Mouse (Mus musculus) cerebellum, adult 8-10 months (tissue): ENCODE data around the gene 2310022A10Rik.
"Not testable (repeated sequence)": the region's sequence is repeated elsewhere in the genome, so short reads cannot be mapped to it uniquely, and the experiment has no call there.

ENCODE experiments used
- DNase-seq: peaks from one replicate; pipeline ENCODE4 v3.0.0; 2022

Gene 2310022A10Rik

DNA sequence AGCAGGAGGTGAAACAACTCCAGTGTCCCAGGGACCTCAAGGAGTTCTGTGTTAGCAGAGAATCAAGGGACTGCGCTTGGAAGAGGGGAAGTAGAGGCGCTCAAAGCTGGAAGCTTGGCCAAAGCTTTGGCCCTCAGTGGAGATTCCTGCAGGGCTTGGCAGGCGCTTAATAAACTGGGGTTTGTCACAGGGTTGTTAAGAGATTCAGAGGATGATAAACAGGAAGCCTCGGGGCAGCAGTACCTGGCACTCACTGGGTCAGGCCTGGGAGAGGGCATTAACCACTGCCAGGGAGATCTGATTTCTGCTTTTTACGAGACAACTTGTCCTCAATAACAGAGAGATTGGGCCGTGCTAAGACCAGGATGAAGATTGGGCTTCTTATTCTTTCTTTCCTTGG is 68.0 kb downstream of the 2310022A10Rik start:
- peak; percentile 45 for DNase-seq

DNA sequence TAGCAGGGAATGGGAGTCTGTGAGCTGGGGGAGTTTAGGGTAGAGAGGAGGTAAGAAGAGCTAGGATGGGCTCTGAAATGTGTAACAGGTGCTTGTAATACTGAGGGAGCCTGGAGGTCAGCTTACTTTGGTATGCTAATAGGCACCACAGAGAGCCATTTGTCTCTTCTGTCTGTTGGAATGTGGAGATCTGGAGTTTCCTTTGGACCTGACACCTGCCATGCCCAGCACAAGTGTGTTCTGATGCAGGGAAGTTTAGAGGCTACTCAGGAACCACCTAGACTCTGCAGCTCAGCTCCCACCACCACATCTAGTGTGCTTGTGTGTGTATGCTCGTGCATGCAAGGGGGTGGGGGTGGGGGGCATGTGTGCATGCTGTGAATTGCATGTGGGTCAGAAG is 69.2 kb downstream of the 2310022A10Rik start:
- no peak for DNase-seq

DNA sequence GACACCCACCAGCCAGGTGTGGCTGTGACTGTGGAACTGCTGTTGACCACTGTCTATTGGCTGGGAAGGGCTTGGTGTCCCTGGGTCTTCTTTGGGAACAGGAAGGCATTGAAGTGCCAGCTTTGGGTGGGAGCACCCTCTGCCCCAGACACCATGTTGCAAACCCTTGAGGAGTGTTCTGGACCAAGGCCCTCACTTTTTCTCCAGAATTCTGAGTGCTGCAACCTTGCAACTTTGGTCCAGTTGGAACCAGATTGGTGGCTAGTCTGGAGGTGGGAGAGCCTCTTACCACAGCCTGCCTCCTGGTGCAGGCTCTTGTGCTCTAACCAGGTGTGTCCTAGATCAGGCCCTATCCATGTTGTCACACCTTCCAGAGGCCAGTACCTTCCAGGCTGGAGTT is 71.9 kb downstream of the 2310022A10Rik start:
- DNase-seq = no peak

DNA sequence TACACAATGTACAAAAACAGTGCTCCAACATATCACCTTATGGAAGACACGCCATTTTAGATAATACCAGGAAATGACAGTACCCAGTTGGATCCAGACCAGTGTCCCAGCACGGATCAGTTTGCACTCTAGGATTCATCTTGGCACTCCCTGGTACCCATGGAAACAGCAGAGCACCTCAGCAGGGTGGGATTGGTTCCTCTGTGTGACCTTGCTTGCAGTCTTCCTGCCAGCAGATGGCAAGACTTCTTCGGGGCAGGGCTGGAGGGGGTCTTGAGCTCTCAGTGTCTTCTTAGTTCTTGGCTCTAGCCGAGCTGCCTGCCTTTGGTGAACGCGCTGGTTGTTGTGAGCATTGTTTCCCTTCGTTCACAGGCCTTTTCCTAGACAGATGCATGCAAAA is 74.7 kb downstream of the 2310022A10Rik start:
- DNase-seq = no peak

DNA sequence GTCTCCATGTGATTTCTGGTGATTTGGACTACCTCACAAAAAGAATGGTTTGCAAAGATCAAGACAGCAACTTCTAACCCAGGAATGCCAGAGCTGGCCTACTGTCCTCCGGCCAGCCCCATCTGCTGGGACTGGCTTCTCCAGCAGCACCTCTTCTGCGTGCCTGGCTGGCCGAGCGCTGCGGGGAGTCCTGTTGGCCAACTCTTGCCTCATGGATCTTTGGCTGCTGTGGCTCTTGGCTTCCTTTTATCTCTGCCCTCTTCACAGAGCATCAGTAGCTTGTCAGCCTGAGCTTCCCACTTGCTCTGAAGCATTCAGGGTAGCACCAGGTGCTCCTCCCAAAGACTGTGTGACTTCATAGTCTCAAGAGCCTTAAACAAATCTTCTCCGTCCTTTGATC is 75.2 kb downstream of the 2310022A10Rik start:
- peak; percentile 46 for DNase-seq

DNA sequence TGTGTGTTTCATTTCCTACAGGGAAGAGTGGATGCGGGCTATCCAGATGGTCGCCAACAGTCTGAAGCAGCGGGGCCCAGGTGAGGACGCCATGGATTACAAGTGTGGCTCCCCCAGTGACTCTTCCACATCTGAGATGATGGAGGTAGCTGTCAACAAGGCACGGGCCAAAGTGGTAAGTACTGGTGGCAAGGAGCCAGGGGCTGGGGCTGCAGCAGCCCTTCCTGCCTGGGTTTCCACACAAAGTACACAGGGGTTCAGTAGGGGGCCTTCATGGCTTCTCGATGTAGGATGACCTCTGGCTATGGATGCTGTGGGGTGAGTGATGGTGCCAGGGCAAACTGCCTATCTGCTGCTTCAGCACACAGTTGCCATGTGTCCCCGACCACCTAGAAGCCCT is 75.8 kb downstream of the 2310022A10Rik start:
- DNase-seq = not testable (repeated sequence)

DNA sequence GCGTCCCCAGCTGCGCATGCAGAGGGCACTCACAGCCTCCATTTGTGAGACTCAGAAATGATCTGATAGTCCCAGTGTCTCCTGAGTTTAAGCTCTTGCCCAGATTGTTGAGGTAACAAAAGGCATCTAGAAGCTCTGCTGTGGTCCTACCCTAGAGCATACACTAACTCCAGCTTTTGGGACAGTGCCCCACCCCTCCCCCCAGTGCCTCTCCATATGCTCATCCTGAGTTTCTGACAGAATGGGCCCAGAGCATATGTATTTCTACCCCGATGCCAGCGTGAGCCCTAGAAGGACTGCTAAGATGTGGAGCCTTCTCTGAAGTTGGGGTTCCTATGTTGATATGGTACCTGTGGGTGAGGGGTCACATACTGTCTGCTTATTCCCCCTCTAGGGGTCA is 78.4 kb downstream of the 2310022A10Rik start:
- DNase-seq = peak; percentile 52
